Mouse (Mus musculus) liver, postnatal 0 days (tissue): ENCODE results near the gene Troap.

Experiments
- CTCF ChIP-seq: sonication (generic); IDR thresholded peaks from 2 replicates; pipeline ENCODE4 v1.5.1; 2016; ENCODE audit warnings: antibody characterized with exemption, low read depth
- EP300 ChIP-seq: IDR thresholded peaks from 2 replicates; pipeline ENCODE4 v1.6.1; 2016; ENCODE audit warnings: antibody characterized with exemption, low read depth, mild to moderate bottlenecking

GRCm38 (mm10) chr15:99115065-99115423 lies 40.7 kb downstream of the Troap start:
- TF ChIP-seq CTCF (no peak), EP300 (no peak)
